Mouse (Mus musculus) heart, postnatal 36 days (tissue): ENCODE data around the gene Mroh7. TPM values are rescaled to one million over a fixed set of nuclear protein-coding genes. Genes with fewer than 3 reads are reported as not detected.

ENCODE experiments used
- DNase-seq, 2 experiments: peaks; one replicate each; pipeline ENCODE4 v3.0.0; 2021 to 2022
- intact Hi-C: fragments of 180-260 bp; cut with DNase I; formaldehyde crosslinking; loops from one replicate; pipeline ENCODE4 v1.15.1; 2025
- total RNA-seq, 2 experiments: library from RNA; stranded (reverse); gene quantifications; 2 replicates each; pipeline ENCODE4 v1.2.3; 2021

Mroh7 gene
- total RNA-seq, 2 experiments from 2014 or later = 0.08 to 0.27 TPM

DNA sequence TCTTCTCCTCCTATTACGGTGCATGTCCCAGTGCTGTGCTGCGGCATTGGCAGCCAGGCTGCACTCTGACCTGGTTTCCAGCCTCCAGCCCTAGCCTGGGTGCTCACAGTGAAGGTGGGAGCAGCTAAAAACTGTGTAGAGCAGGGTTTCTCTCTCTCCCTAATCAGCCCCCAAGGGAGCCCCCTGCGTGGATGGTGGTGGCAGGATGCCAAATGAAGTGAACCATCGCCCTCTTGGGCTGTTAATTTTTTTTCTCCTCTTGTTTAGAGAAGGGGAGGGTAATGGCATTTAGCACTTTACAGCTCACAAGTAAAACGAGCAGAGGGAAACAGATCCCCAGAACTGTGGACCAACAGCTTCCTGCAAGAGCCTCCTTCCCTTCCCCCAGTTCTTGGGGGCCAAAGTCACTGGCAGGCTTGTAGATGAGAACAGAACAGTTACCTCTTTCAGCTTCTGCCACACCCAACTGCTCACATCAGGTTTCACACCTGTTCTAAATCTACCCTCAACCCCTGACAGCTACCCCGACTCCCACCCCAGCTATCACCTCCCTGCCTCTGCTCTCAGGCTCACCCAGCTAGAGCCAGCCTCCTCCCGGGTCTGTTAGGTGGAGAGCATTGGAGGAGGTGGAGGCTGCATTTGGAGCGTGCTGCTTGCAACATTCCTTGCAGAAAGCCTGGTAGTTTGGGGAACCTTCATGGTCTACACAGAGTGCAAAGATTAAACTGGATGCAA, 87.1 kb downstream of the Mroh7 start:
- intact Hi-C loops = no loop called here
- no peak for DNase-seq

DNA sequence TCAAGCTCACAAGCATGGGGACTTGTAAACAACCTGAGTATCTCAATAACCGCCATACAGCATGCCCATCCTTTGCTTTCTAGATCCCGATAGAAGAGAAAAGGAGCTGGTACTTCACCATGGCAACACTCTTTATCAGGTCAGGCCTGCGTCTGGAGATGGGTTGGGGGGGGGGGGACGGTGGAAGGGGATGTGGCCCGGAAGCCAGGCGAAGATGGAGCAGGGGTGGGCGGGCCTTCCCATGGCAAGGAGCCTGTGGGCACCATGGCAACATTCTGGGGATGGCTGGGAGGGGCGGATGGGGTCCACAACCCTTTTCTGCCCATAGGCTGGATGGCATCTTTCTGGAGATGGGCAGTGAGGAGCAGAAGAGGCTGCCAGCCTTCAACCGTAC, 96.6 kb downstream of the Mroh7 start:
- no peak for DNase-seq
- intact Hi-C loops = loop anchor here (5.0 kb wide), 2 partner anchors 43 to 528 kb away; partner anchors contain the start of gene Ttc4

DNA sequence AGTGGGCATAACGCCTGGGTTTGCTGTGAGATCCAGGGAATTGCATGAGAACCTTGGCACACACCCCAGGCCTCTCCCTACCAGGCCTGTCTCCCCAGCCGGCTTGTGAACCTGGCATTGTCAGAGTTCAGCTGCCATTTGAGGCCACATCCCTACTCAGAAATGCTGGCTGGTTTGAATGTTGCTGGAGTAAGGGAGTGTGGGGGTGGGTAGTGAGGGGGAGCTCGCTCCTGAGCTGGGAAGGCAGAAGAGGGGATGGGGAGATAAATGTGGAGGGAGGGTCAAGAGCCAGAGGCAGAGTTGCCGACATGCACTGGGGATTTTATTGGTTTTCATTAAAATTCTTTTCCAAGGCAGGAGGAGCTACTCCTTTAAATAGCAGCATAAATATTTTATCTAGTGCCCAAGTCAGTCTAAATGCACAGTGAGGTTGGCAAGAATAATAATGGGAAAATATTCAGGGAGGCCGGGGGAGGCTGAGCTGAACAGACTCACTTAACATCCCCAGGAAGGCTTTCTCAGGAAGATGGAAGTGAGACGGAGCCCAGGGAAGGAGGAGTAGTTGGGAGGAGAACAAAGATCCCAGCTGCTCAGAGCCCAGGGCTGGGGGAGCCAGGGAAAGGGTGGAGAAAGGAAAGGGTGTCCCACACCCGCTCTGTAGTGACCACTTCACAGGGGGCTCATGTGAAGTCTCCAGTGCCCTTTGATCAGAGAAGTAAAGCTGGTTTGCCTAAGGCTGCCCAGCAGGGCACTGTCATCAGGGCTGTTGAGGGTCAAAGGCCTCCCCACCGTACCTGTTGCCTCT, 97.2 kb downstream of the Mroh7 start:
- intact Hi-C loops = loop anchor here (5.0 kb wide), 2 partner anchors 44 to 529 kb away; partner anchors contain the start of gene Ttc4
- no peak for DNase-seq

DNA sequence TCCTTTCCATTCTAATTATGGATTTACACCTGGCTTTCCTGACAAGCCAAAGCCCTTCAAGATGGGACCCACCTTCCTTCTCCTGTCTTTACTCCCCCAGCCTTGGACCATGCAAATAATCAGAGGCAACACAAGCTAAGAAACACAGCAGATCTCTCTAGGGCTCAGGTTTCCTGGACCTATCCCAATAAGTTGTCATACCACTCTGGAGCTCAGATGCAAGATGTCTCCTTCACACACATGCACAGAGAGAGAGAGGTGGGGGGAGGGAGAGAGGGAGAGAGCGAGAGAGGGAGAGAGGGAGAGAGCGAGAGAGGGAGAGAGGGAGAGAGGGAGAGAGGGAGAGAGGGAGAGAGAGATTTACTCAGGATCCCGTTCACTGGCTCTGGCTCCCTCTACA, 98.4 kb downstream of the Mroh7 start:
- intact Hi-C loops = loop anchor here (5.0 kb wide), 2 partner anchors 45 to 530 kb away; partner anchors contain the start of gene Ttc4
- DNase-seq = no peak

Other genes with a start within 250 kb of the Mroh7 start
- not detected for gene Bsnd, start 238.6 kb downstream of the Mroh7 start, total RNA-seq
- 1 to 10 TPM; 1.4 to 2.3 TPM for gene Dhcr24, start 169.9 kb downstream of the Mroh7 start, total RNA-seq
- gene Lexm, start 113.7 kb downstream of the Mroh7 start, total RNA-seq = not detected
- not detected for gene Ttc22, start 108.5 kb downstream of the Mroh7 start, total RNA-seq
- gene Pars2, start 79.9 kb downstream of the Mroh7 start, total RNA-seq = 1 to 10 TPM; 3.2 to 5.6 TPM
- gene Ttc4, start 52.0 kb downstream of the Mroh7 start, total RNA-seq = 10 to 100 TPM; 17.8 to 18.4 TPM
- gene Fam151a, start 3.0 kb upstream of the Mroh7 start, total RNA-seq = under 1 TPM; 0.27 to 0.86 TPM
- gene Acot11, start 74.1 kb upstream of the Mroh7 start, total RNA-seq = 10 to 100 TPM; 34.3 to 39.8 TPM
- gene Ssbp3, start 179.8 kb upstream of the Mroh7 start, total RNA-seq = 10 to 100 TPM; 38.7 to 39.4 TPM